Comparison of ENCODE assay signal across 8 mouse cellular contexts in the genomic region with DNA sequence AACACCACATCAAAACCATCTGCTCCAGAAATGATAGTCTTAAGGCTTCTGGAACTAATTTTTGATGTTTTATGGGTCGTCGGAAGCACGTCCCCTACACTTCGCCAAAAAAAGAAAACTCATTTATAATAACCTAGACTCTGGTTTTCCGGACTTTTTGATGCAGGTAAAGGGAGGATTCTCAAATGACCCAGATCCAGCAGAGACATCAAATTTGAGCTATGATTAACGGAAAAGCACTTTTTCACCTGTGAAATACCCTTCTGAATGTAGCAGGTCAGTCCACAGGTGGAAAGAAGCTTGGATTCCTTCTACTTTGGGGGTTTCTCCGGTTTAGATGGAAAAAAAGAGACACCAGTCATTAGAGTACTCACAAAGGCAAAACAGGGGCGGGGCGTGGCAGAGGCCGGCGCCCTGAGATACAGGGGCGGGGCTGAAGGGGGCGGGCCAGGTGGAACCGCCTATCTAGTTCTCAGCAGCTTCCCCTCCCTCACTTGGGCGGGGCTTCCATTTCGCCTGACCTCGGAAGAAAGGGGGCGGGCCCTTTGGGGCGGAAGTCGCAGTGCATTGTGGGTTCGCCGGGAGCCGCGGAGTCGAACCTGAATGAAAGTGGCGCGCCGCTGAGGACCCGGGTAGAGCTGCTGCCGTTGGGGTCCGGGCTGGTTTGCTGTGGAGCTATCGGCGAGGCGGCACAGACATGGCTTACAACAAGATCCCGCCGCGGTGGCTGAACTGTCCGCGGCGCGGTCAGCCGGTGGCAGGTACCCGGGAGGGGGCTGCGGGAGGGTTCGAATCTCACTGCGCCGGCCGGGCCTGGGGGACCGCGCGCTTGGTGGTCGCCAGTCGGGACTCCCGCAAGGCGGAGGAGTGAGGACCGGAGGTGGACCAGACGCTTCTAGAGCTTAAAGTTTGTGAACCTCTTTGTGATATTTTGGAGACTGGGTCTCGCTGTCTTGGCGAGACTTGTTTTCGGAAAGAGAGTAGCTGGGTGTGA. TPM values are rescaled to one million over a fixed set of nuclear protein-coding genes. Genes with fewer than 3 reads are reported as not detected.
DNase-seq lines count a peak whose midpoint lies in the region; ATAC-seq and TF ChIP-seq lines count a peak whose summit lies in the region.

Rngtt (plus strand) TSS at position 548 of the 994 bp plus-strand sequence.

- DNase-seq in Patski (ENCODE audit: low read depth, low spot score) = peak; percentile 35
- peak; percentile 96 to 97 for DNase-seq in cerebellum, postnatal 14 days
- DNase-seq in frontal cortex, postnatal 14 days (ENCODE audit: low spot score in 2 of 2) = peak; percentile 87 to 91
- peak; percentile 83 to 88 for DNase-seq in layer of hippocampus, postnatal 25 days (ENCODE audit: extremely low spot score in 1 of 2, low spot score in 1 of 2)
- peak; percentile 97 for DNase-seq in lung, postnatal 25 days (ENCODE audit: low spot score)
- peak; percentile 98 for DNase-seq in retina, embryonic 14.5 days (ENCODE audit: low spot score)
- DNase-seq in thymus, postnatal 4 days = peak; percentile 99

- peaks cover 20% of the 10 kb centered on the region for H3K4me1 ChIP-seq in hindbrain, embryonic 13.5 days (replicated peaks)

- TF ChIP-seq CTCF in Patski (IDR thresholded peaks at IDR 0.05) = no peak

- H3K36me3 ChIP-seq in hindbrain, embryonic 13.5 days = no peaks in the 10 kb centered on the region

- WGBS in hindbrain, embryonic 13.5 days = 5% methylated on average over 60 of the region's 60 CpGs

- no peaks in the 10 kb centered on the region for H3K27me3 ChIP-seq in Patski
- no peaks in the 10 kb centered on the region for H3K27me3 ChIP-seq in hindbrain, embryonic 13.5 days

- H3K4me2 ChIP-seq in hindbrain, embryonic 13.5 days = peak within 1 kb of the TSS; percentile 73

- no peaks in the 10 kb centered on the region for H3K9me3 ChIP-seq in hindbrain, embryonic 13.5 days

- POLR2A ChIA-PET in Patski (lab: Charles Lee) = interaction anchor here (0.8 kb wide), 1 partner anchor 9 kb away, joined by 4 read pairs; no protein-coding TSS in a partner anchor

- H3K4me3 ChIP-seq in hindbrain, embryonic 13.5 days = peak within 1 kb of the TSS; percentile 83

- ATAC-seq in Patski = peak; percentile 94
- peak; percentile 95 for ATAC-seq in hindbrain, embryonic 13.5 days (ENCODE audit: low FRiP score)

- peak within 1 kb of the TSS; percentile 70; the same call in 1 of the 2 replicates for H3K27ac ChIP-seq in hindbrain, embryonic 13.5 days

- CTCF ChIA-PET in Patski (lab: Charles Lee) = interaction anchor here (2.0 kb wide), 1 partner anchor 17 kb away, joined by 5 read pairs; no protein-coding TSS in a partner anchor

- peak within 1 kb of the TSS; percentile 85 for H3K9ac ChIP-seq in hindbrain, embryonic 13.5 days

- in situ Hi-C loops in Patski (cut with MboI; ENCODE audit: low pct_unique_long_range_greater_than_20kb) = no loop called here

RNA-seq across cellular contexts. Expression of gene Rngtt, which starts in this region (rescaled TPM):
- polyA plus RNA-seq in Patski (2021) = 11.0 TPM
- polyA plus RNA-seq in hindbrain, embryonic 13.5 days (2015; fragmentation: Nextera tagmentation; extraction: Ambion mirVana) = 25.4 and 29.4 TPM in 2 replicates
- total RNA-seq in layer of hippocampus, postnatal 25 days (2021) = 10 to 100 TPM; 25.3 to 27.2 TPM

Comparison
In these comparisons a context has a peak if more than half of its experiments do, and no peak if none do; other contexts are left out.
1. Peak in every context shown above with its lines: DNase-seq, ATAC-seq, H3K4me3 ChIP-seq and H3K27ac ChIP-seq.
2. DNase-seq: peak in every context shown above with its lines; median percentile 99 in thymus, postnatal 4 days; 98 in retina, embryonic 14.5 days; 97 in lung, postnatal 25 days; 96 in cerebellum, postnatal 14 days; 89 in frontal cortex, postnatal 14 days; 86 in layer of hippocampus, postnatal 25 days; 35 in Patski.